Mouse (Mus musculus) c-Kit-positive CD71-positive TER-119-negative erythroid progenitor cells, embryonic 14.5 days (primary cell): Measurements from ENCODE around the gene Scarb2.
A peak's percentile ranks its signal among the peaks of the same experiment; 100 is the strongest.
"Not testable (repeated sequence)": the region's sequence is repeated elsewhere in the genome, so short reads cannot be mapped to it uniquely, and the experiment has no call there.

Experiments used
- DNase-seq: peaks from one replicate; pipeline ENCODE4 v3.0.0-alpha.2; 2013; ENCODE audit warnings: low read depth

Gene Scarb2

GRCm38 (mm10) chr5:92506733-92507132 is at the start of gene Scarb2:
TSS of gene Scarb2 (minus strand) at chr5:92506833.
- no peak for DNase-seq

- DNase-seq, result no peak
Measured at GRCm38 (mm10) chr5:92555905-92556304, 49.3 kb upstream of the Scarb2 start.

- DNase-seq, result no peak
Measured at GRCm38 (mm10) chr5:92554891-92555511, 48.4 kb upstream of the Scarb2 start, which contains the start of gene Fam47e. TSS of gene Fam47e (plus strand) at chr5:92555069.

DNA sequence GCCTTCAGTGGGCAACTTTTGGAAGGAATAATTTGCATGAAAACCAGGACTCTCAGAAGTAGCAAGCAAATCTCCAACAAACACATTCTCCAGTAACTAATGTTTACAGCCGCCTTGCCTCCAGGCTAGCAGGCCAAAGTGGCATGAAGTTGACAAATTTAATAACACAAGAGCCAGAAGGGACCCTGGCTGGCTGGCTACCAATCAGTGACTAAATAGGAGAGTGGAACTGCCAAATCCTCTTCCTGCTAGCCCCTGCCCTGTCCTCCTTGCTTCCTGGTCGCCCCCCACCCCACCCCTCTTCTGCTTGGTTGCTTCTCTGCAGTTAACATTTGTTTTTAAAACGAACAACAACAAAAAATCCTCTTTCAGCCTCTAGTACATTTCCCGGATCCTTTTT is 47.8 kb upstream of the Scarb2 start:
- no peak for DNase-seq

- DNase-seq, result peak; percentile 6
Measured at GRCm38 (mm10) chr5:92553939-92554338, 47.3 kb upstream of the Scarb2 start.

DNA sequence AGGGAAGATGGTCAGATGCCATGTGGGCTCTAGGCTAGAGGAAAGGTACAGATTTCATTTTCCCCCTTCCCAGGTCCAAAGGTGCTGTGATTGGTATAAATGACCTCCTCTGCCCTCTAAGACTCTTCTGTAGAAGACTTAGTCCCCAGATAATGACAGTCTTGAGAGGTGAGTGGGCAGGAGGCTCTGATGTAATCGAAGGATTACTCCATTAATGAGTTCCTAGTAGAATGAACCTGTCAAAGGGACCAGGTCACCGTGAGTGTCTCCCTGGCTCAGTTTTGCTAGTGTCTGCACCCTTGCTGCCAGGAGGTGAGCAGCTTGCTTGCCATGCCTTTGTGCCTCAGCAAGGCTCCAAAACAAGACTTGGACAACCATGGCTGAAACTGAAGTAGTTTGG is 46.0 kb upstream of the Scarb2 start:
- no peak for DNase-seq

GRCm38 (mm10) chr5:92539698-92540097 is 33.1 kb upstream of the Scarb2 start:
- DNase-seq, result no peak

DNA sequence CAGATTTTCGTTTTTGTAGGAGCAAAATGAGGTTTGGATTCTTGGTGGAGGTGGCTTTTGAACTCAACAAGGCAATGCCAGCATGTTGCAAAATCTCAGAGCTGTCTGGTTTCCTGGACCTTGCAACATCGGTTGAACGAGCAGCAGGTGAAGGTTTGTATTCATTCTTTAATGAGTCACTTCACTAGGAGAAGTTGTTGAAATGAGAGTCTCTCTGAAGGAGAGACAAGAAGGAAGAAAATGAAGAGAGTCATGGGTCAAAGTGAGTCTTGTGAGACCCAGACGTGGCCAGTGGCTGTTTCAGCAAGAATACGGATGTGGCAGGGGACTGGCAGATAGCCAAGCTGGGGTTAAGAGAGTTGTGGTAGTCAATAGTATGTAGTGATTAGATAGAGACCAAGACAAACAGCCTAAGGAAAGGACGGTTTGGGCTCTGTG is 18.2 kb upstream of the Scarb2 start:
- DNase-seq, result no peak

- DNase-seq, result not testable (repeated sequence)
Measured at GRCm38 (mm10) chr5:92521131-92521530, 14.5 kb upstream of the Scarb2 start.

- no peak for DNase-seq
Measured at GRCm38 (mm10) chr5:92512066-92512465, 5.4 kb upstream of the Scarb2 start.

DNA sequence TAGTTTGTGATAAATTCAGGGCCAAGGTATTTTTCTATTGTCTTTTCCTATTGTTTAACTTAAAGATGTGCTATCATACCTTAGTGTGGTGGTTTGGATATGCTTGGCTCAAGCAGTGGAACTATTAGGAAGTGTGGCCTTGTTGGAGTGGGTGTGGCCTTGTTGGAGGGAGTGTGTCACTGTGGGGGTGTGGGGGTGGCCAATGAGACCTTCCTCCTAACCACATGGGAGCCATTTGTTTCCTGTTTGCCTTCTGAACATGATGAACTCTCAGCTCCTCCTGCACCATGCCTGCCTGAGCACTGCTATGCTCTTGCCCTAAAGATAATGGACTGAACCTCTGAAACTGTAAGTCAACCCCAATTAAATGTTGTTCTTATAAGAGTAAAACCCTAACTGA is 4.6 kb upstream of the Scarb2 start:
- DNase-seq, result no peak

GRCm38 (mm10) chr5:92508853-92509252 is 2.2 kb upstream of the Scarb2 start:
- no peak for DNase-seq

DNA sequence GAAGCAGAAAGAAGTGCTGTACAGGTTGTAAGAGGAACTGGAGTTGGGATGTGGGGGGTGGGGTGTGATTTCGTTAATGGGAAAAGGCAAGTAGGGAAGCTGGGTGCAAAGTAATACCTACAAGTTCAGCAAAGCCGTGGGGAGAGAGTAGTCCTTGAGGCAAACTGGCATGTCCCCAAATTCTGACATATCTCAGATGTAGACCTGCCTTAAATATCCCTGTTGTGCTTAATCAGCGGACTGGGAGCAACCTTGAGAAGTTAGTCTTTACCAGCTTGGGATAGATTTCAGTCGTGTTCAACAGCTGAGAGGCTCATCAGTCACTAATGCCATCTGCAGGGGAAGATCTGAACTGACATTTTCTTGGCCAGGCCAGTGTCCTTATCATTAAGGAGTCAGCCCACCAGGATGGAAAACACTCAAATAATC is 318 bp downstream of the Scarb2 start:
- DNase-seq, result peak; percentile 60

DNA sequence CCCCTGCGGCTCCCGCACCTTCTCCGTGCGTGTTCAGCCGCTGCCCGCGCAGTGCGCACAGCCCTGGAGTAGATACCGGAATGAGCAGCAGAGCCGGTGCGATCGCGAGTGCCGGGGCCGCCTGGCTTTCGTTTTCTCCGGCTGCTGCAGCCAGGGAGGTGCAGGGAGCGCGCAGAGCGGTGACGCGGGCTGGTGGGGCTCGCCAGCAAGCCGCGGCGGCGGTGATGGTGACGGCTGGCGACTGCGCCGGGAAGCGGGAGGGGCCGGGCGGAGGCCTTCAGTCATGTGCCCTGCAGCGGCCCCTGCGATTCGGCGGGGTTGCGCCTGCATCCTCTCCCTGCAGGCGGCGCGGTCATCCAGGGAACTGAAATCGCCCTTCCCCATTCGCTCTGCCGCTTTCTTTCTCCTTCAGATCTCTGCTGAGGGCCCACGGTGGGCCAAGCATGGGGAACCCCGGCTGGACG is 1.2 kb downstream of the Scarb2 start:
- peak; percentile 78 for DNase-seq

DNA sequence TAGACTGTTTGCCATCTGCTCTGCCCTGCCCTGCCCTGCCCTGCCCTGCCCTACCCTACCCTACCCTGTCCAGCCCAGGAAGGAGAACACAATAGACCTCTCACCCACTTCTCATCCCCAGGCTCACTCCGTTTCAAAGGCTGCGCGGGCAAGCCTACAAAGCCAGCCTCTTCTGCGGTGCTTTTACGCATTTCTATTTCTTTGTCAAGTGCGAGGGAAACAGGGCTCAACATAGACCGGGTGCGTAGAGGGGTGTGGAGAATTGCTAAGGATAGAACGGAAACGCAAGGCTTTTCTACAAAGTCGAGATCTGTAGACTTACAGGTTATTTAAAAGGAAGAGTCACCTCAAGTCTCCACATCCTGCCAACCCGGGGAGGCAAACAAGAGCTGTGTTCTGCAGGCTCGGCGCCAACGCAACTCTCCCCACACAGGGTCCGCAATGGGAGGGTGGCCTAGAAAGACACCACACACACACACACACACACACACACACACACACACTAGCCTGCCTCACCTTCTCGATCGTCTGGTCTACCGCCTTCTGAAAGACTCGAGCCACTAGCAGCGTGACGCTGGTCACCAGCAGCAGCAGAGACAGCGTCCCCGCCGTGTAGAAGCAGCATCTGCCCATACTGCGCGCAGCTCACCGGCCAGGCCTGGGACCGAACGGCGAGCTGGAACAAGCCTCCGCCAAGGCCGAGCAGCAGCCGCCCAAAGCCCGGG is 1.8 kb downstream of the Scarb2 start:
- DNase-seq, result no peak

DNA sequence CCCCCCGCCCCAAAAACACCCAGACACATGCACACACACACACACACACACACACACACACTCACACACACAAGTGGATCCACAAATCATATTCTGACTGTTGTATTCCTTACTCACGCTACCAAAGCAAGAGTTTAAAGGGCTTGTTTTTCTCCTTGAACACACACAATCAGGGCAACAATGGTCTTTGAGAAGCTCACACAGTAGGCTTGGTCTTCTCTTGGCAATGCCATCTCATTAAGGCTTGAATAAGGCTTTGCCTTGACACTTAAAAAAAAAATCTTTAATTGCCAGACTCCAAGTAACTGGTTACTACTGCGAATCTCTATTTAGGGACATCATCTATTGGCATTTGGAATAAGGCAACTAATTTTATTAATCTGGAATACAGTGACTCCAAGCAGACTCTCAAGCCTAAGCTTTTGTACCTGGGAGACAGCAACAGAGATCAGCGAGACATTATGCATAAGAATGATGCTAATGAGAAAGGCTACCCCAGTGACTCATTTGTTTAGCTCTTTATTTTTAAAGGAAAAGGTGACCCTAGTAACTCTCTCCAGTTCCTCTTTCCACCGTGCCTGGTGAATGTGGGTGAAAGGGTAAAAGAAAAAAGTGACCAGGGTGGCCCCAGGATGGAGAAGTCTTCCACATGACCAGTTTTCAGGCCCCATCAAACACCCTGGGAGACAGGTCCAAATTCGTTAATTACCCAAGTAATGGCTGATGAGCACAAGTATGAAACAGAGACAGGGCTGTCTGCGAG is 2.6 kb downstream of the Scarb2 start:
- no peak for DNase-seq

- DNase-seq, result no peak
Measured at GRCm38 (mm10) chr5:92503356-92503847, 3.2 kb downstream of the Scarb2 start.

DNA sequence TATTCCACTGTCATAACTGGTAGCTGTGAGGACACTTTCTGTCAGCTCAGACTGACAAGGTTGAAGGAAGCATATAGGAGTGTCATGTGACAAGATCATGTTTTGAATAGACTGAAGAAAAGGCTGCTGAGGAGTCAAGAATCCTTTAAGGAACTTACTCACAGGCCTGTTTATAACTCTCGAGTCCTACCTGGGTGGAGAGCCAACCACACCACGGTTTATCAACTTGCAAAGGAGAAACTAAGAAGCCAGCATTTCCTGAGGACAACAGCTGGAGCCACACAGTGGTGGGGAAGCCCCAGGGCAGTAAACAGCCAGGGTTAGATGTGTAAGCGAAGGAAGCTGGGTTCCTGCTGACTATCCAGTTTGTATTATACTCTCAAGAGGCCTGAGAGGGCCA is 7.3 kb downstream of the Scarb2 start:
- no peak for DNase-seq

- DNase-seq, result no peak
Measured at GRCm38 (mm10) chr5:92498661-92499060, 8.0 kb downstream of the Scarb2 start.

- DNase-seq, result no peak
Measured at GRCm38 (mm10) chr5:92498225-92498624, 8.4 kb downstream of the Scarb2 start.

DNA sequence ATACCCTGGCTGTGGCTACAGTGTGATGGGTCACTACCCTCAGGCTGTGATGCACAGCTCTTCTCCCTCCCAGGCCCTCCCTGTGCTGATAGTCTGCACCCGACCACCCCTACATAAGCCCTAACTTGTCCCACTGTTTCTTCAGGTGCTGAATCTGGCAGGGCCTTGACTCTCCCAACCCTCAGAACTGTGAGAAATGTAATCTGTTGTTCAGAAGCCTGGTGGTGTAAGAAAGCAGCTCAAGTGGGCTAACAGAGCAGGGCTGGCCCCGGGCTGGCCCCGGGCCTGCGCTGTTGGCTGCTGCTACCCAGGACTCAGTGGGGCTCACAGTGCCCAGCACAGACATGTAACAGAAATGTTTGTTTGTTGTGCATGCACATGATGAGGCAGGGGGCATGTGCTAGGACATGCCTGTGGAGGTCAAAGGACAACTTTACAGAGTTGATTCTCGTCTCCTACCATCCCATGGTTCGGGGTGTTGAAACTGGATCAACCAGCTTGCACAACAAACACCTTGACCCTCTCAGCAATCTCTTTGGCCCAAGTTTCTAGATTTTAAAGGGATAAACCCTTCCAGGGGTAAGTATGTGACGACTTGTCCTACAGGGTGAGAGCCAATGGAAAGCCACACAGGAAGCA is 10.7 kb downstream of the Scarb2 start:
- no peak for DNase-seq

DNA sequence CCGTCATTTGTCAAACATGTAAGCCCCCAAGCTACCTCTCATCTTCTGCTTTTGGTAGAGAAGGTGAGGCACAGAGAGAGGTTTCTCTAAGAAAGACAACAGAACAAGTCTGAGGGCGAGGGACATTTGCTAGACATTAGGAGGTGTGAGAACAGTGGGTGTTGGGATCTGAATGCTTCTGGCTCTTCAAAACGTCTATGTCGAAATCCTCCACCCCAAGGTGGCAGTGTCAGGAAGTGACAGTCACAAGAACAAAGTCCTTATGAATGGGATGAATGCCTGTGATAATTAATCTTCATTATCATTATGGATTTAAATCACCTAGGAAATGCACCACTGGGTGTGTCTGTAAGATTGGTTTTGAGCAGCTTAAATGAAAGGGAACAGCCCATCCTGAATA is 11.3 kb downstream of the Scarb2 start:
- no peak for DNase-seq
